Mouse (Mus musculus): Measurements from ENCODE around the gene Rdh7.

DNA sequence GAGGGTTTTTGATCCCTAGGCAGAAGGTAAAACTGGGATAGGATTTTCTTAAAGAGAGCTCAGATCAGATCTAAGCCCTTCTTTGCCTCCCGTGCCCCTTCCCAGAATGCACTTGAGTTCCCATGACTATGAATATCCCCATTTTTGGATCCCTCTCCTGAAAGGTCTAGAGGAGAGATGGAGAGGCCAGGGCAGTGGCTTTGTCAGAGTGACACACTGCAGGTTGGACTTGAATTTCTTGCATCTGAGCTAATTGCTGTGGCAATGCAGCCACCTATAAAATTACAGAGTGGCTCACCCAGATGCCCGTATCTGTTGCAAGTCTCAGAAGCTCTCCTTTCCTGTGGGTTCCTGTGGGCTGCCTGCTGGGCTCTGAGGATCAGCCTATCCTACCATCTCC is 9.6 kb upstream of the Rdh7 start, which contains the start of gene Sdr9c7:
- TF ChIP-seq GATA1 (IDR thresholded peaks at IDR 0.05; ENCODE audit: borderline replicate concordance, low read length): no peak
- no peak for TF ChIP-seq FLI1 (IDR thresholded peaks at IDR 0.05; ENCODE audit: low read length)
